Mouse (Mus musculus) kidney, postnatal 25 days (tissue): ENCODE results near the gene Ybey.

ENCODE experiments used
- DNase-seq, 2 experiments: peaks; one replicate each; pipeline ENCODE4 v3.0.0; 2021; ENCODE audit warnings: mixed read lengths in 2 of 2

The Ybey gene

DNA sequence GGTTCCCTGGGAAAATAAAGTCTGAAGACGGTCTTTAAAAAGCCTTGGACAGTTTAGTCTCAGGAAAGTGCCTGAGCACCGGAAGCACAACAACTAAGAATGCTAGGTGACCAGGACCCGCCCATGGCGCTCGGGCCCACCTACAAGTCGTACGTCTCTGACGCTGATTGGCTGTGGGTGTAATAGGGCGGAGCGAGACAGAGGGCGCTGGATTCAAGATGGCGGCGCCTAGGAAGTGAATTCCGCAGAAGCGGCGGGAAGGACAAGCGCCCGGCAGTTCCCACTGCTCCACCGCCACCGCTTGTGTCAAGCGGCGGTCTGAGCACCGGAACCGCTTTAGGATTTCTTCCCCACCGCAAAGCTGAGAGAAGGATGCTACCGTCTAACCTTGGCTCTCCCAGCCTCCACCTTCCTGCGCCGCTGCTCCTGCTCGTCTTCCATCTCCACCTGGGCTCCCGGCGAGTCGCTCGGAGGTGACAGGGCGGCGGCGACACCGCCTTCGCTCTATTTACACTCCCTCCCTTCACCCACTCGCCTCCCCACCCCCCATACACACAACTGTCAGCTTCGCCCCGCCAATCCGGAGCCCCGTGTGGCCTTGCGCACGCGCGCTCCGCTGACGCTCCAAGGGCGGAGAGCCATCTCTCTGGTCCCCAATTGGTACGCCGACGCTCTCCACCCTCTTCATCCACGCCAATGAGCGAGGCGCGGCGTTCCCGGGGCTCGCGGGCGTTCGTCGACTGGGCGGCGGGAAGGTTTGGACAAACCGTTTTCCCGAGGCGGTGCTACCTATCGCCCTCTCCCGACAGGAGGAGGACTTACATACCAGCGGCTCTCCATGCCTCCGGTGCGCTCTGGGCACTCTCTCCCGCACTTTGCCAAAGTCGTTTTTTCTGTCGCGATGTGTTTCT, 26.5 kb downstream of the Ybey start, which contains the start of gene Pcnt:
Gene Pcnt (minus strand): TSS at position 609 of the 911 bp plus-strand sequence.
- peak; percentile 97 to 99 for DNase-seq

DNA sequence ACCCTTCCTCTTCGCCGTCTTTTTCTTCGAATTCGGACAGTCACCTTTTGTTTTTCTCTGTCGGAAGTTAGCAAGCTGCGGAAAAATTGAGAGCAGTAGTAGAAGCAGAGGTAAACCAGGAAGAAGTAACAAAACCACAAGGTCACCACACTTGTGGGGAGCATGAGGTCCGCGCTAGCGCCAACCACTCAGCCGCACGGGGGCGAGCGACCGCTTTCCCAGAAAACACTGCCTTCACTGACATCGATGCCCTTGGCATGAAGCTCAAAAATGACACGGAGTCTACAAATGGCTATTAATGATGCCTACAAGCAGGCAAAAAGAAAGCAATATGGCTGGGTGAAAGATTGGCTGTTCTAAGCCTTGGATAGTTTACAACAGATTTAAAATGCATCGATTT, 28.6 kb downstream of the Ybey start, which contains the start of gene AC141477.1:
Gene AC141477.1 (minus strand): TSS at position 164 of the 400 bp plus-strand sequence.
- no peak for DNase-seq

DNA sequence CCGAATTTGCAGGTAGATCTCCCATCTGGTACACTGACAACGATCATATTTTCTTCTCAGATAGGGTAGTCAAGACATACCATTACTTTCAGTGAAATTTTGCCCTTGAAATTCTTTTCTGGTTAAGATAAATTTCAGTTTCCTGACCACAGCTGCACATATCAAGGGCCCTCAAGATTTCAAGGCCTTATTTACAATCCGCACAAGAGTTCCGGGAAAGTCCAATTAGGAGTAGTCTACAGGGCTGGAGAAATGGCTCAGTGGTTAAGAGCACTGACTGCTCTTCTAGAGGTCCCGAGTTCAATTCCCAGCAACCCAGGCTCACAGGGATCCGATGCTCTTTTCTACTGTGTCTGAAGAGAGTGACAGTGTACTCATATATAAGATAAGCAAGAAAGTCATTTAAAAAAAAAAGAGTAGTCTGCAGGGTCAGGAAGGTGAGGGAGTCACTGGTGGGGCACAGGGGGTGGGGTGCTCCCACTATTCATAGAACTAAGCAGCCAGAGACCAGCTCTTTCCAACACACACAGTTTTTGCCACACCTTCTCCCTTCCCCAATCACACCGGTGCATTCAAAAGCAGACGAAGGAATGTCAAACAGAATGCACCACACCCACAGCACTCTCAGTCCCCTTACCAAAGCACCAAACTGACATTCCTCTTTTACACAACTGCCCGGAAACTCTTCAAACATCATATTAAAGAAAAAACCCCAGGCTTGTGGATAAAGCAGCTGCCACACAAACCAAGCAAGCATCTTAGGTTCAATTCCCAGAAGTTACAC, 29.6 kb downstream of the Ybey start:
- DNase-seq = no peak

GRCm38 (mm10) chr10:76433925-76434324, 35.0 kb downstream of the Ybey start:
- no peak for DNase-seq

GRCm38 (mm10) chr10:76425674-76426073, 43.2 kb downstream of the Ybey start:
- DNase-seq = no peak

DNA sequence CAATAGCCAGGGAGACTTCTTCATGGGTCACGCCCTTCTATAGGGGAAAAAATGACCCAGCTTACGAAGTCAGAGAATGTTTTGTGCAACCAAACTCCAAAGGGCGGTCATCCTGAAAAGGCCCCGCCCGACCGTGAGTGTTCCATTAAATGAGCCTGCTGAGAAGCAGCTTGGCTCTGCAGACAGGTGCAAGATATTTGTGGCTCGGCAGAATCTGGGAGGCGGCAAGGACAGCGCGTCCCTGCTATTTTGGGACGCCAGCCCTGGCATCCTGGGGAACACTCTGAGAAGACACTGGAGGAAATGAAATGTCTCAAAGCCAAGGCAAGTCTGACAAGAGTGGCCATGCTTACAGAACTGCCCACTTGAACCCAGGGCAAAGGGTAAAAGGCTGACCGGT, 52.1 kb downstream of the Ybey start:
- peak; percentile 40 to 61 for DNase-seq
